Mouse (Mus musculus) lung, postnatal 14 days (tissue): ENCODE data around the gene Pcif1.
A peak's percentile ranks its signal among the peaks of the same experiment; 100 is the strongest.

Experiments used
- DNase-seq: peaks from one replicate; pipeline ENCODE4 v3.0.0; 2021

Pcif1 gene

GRCm38 (mm10) chr2:164894048-164894447 lies 14.9 kb downstream of the Pcif1 start:
- no peak for DNase-seq

DNA sequence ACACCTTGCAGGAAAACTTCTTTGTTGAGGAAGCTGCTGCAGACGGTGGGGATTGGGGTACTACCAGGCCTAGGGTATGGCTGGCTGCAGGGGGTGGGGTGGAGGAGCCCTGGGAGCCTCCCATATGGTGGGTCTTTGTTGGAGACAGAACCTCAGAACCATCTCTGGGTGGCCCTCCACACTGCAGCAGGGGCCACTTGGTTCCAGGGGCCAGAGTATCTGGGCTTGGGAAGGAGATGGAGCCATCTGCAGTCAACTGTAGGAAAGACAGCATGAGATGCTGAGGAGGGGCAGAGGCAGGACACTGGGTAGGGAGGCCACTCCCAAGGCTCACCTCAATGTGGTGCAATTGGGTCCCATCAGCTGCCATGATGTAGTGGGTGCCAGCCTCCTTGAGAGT lies 15.5 kb downstream of the Pcif1 start:
- DNase-seq = no peak

- no peak for DNase-seq
These were observed 16.8 kb downstream of the Pcif1 start for GRCm38 (mm10) chr2:164895885-164896284.

GRCm38 (mm10) chr2:164898008-164898407 lies 18.9 kb downstream of the Pcif1 start:
- DNase-seq = no peak

GRCm38 (mm10) chr2:164899034-164899433 lies 19.9 kb downstream of the Pcif1 start:
- no peak for DNase-seq

- no peak for DNase-seq
These were observed 20.8 kb downstream of the Pcif1 start for GRCm38 (mm10) chr2:164899723-164900459.

DNA sequence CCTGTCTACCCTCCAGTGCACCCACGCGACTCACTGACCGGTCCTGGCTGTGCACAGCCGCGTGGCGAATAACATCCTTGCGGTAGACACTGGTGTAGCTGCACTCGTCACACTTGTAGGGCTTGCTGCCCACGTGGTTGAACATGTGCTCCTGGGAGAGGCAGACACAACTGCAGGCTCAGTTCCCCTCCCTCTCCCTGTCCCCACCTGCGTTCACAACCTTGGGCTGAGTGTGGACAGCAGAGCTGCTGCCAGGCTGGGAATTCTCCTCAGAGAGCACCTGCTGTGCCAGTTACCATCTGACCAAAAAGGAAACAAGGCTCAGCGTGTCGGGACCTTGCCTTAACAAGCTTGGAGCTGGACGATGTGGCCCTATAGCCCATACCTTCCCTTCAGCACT lies 22.3 kb downstream of the Pcif1 start:
- DNase-seq = no peak

GRCm38 (mm10) chr2:164903496-164903895 lies 24.4 kb downstream of the Pcif1 start:
- DNase-seq = no peak

GRCm38 (mm10) chr2:164906071-164906470 lies 27.0 kb downstream of the Pcif1 start:
- DNase-seq = no peak

GRCm38 (mm10) chr2:164907511-164907910 lies 28.4 kb downstream of the Pcif1 start:
- DNase-seq = no peak

DNA sequence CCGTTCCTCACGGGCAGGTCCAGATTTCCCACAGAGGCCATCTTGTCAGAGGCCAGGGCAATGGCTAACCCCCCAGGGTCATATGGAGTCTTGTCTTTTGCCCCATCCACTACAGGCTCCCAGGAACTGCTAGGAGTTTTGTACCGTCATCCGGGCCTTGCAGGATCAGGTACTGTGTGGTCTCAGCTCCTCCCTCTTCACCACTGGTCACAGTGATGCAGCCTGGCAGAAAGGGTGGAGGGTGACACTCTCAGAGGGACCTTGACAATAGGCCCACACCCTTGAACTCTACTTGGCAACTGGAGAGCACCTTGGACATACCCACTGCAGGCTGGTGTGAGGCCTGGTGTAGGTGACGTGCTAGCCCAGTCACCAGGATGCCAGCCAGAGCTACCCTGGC lies 28.9 kb downstream of the Pcif1 start:
- DNase-seq = no peak

GRCm38 (mm10) chr2:164909100-164909499 lies 30.0 kb downstream of the Pcif1 start:
- no peak for DNase-seq

DNA sequence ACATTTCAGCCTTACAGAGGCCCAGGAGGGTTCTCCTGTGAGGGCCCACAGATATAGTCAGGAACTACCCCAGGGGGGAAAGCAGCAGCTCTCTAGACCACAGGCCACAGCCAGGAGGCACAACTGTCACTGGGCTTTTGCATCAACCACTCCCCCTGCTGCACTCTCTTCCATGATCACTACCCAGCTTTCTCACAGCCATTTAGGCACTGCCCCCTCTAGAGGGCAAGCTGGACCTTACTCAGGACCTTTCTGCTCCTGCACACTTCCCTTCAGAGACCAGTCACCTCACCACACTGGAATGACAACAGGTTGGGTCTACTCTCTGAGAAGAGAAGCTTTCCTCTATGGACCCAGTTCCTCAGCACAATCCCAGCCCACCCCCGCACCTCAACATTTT lies 30.4 kb downstream of the Pcif1 start:
- peak; percentile 55 for DNase-seq

- DNase-seq = no peak
These were observed 31.4 kb downstream of the Pcif1 start for GRCm38 (mm10) chr2:164910360-164911061.

DNA sequence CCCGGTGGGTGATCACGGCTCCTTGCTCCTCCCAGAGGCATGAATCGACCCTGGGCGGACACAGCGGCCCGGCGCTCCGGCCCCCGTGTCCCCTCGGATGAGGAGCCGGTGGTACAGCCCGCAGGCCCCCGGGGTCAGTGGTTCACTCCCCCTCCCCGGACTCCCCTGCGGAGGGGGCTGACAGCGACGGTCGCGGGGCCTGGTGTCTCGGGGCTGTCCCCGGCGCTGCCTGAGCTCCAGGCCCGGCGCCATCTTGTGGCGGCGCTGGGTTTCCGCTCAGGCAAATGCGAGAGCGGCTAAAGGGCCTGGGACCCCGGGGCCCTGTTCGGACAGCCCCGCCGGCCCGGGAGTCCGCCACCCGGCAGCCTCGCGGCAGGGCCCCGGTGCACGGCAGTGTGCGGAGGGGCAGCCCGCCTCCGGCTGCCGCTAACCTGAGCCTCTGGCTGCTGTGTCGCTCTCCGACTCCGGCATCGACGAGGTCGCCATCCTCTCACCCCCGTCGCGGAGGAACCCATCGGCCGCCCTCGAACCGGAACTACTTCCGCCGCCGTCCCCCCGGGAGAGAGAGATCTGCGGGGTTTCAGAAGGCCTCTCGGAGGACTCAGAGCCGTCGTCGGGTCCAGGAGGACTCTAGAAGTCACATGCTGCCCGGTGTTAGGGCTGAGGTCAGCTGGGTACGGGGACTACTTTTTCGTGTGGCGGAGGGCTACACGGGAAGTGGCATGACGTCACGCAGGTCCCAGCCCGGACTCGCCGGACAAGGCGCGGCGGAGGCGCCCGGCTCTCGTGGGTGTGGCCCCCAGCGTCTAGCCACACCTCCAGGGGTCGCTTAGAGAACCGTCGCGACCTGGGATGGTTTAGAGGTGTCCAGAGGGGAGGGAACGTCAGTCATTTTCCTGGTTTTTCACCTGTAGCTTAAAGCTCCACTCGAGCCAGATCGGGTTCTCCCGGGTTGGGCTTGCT lies 32.3 kb downstream of the Pcif1 start, which contains the start of gene Zfp335:
Zfp335 (minus strand) TSS at position 672 of the 963 bp plus-strand sequence.
- peak; percentile 93 for DNase-seq

GRCm38 (mm10) chr2:164912151-164912550 lies 33.0 kb downstream of the Pcif1 start:
- DNase-seq = peak; percentile 21

DNA sequence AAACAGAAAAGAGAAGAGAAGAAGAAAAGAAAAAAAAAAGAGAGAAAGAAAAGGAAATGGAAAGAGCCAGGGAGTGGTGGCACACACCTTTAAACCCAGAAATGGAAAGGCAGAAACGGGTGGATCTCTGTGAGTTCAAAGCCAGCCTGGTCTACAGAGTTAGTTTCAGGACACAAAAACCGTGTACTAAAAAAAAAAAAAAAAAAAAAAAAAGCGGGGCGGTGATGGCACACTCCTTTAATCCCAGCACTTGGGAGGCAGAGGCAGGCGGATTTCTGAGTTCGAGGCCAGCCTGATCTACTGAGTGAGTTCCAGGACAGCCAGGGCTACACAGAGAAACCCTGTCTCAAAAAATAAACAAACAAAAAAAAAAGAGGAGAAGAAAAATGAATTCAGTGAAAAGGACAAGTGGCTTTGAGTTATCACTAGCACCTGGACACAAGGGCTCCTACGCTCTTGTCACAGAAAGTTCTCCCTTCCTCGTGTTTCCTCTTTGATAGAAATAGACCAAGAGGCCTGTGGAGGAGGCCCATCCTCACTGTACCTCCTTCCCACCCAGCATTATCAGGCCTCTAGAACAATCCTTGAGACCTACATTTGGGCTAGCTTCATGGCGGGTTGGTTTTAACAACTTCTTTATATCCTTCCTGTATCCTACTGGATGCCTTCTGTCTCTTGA lies 33.8 kb downstream of the Pcif1 start:
- no peak for DNase-seq

- DNase-seq = peak; percentile 57
These were observed 34.3 kb downstream of the Pcif1 start for GRCm38 (mm10) chr2:164913428-164913786.

DNA sequence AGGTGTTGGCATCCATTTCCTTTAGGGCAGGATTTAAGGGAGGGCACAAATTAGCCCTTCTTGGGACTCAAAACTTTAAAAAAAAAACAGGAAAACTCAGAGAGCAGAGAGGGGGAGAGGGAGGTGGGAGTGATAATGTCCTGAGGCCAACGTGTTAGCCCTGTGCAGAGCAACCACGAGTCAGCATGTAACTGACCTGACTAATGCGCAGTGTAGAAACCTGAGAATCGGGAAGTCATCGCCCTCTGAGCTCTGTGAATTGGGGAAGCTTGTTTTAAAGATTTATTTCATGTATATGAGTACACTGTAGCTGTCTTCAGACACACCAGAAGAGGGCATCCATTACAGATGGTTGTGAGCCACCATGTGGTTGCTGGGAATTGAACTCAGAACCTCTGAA lies 37.7 kb downstream of the Pcif1 start:
- no peak for DNase-seq

- no peak for DNase-seq
These were observed 38.3 kb downstream of the Pcif1 start for GRCm38 (mm10) chr2:164917371-164917770.

DNA sequence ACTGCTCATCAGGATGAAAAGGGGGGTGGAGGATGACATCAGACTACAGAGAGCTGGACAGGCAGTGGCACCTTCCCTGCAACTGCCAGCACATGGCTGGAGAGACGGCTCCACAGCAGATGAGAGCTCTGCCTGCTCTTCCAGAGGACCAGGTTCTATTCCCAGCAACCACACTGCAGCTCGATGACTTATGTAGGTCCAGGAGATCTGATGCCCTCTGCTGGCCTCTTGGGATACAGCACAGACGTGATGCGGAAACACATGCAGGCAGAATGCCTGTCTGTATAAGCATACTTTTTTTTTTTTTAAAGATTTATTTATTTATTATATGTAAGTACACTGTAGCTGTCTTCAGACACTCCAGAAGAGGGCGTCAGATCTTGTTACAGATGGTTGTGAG lies 39.2 kb downstream of the Pcif1 start:
- no peak for DNase-seq

DNA sequence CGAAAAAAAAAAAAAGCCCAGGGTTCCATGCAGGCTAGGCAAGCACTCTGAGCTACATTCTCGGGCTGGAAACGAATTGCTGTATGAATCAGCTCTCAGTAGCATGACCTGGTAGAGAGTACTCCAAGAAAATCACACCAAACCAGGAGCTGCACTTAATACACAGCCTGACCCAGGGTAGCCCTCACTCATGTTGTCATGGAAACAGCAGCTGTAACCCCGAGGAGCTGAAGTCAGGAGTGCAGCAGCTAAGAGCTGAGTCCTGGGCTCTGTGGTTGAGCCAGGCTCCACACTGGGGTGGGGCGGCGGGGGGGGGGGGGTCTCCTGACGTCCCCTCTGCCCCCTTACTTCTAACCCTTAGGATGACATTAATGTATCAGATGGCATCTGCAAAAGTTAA lies 42.9 kb downstream of the Pcif1 start:
- no peak for DNase-seq

GRCm38 (mm10) chr2:164923291-164923690 lies 44.2 kb downstream of the Pcif1 start:
- no peak for DNase-seq
